22 mouse cellular contexts compared by ENCODE assay signal in genomic region chr13:56516311-56516710, GRCm38 (mm10). TPM values are rescaled to one million over a fixed set of nuclear protein-coding genes. Genes with fewer than 3 reads are reported as not detected.
"Had no signal": no experiment of that assay in that cellular context is flagged by ENCODE, and none has a peak within 500 bp of the region (broad histone marks: within the 10 kb centered on the region; RNA-seq: fewer than 3 reads in every experiment).

No protein-coding gene starts in this region.

- H3K27me3 ChIP-seq: liver, embryonic 15.5 days; neural tube, embryonic 12.5 days had no signal

- H3K36me3 ChIP-seq: liver, embryonic 15.5 days; neural tube, embryonic 12.5 days had no signal

- H3K27ac ChIP-seq: kidney, postnatal 0 days; liver, embryonic 15.5 days; macrophage; neural tube, embryonic 12.5 days had no signal

- H3K4me3 ChIP-seq: liver, embryonic 15.5 days; megakaryocyte, embryonic 14.5 days; neural tube, embryonic 12.5 days had no signal

- H3K4me2 ChIP-seq: liver, embryonic 11.5 days; liver, embryonic 15.5 days; midbrain, embryonic 11.5 days; neural tube, embryonic 12.5 days had no signal

- ATAC-seq: intestine, postnatal 0 days had no signal

- H3K9me3 ChIP-seq: liver, embryonic 15.5 days; megakaryocyte, embryonic 14.5 days; neural tube, embryonic 12.5 days had no signal

- H3K4me1 ChIP-seq: liver, embryonic 15.5 days; megakaryocyte, embryonic 14.5 days; neural tube, embryonic 12.5 days had no signal

- DNase-seq: kidney, adult 9 months; kidney, postnatal 36 days; lung, adult 2 months; lung, postnatal 10 days; right cerebral cortex, postnatal 14 days; thymus, postnatal 36 days had no signal

- H3K9ac ChIP-seq: liver, embryonic 15.5 days; neural tube, embryonic 12.5 days had no signal

RNA-seq across cellular contexts. Expression of gene Lect2, which starts 32.0 kb away (rescaled TPM):
- total RNA-seq: layer of hippocampus, adult 18-20 months; layer of hippocampus, postnatal 10 days; left cerebral cortex, postnatal 36 days; monocyte, adult 5-6 weeks; neutrophil, adult 5-6 weeks had no signal
- polyA plus RNA-seq: limb, embryonic 14.5 days; lung, adult 2 months; macrophage; midbrain, embryonic 11.5 days; neural tube, embryonic 12.5 days; thymus, postnatal 0 days had no signal

RNA-seq across cellular contexts. Expression of gene Il9, which starts 34.3 kb away (rescaled TPM):
- total RNA-seq: layer of hippocampus, adult 18-20 months; layer of hippocampus, postnatal 10 days; left cerebral cortex, postnatal 36 days; monocyte, adult 5-6 weeks; neutrophil, adult 5-6 weeks had no signal
- polyA plus RNA-seq: intestine, postnatal 0 days; kidney, postnatal 0 days; limb, embryonic 14.5 days; liver, embryonic 11.5 days; liver, embryonic 15.5 days; lung, adult 2 months; macrophage; midbrain, embryonic 11.5 days; neural tube, embryonic 12.5 days; stomach, embryonic 16.5 days had no signal
